Mouse (Mus musculus): ENCODE data around the gene Cdk6. TPM values are rescaled to one million over a fixed set of nuclear protein-coding genes. Genes with fewer than 3 reads are reported as not detected.

Cdk6 gene
- polyA plus RNA-seq, 1 experiment from 2014 or later: 32.5 TPM

DNA sequence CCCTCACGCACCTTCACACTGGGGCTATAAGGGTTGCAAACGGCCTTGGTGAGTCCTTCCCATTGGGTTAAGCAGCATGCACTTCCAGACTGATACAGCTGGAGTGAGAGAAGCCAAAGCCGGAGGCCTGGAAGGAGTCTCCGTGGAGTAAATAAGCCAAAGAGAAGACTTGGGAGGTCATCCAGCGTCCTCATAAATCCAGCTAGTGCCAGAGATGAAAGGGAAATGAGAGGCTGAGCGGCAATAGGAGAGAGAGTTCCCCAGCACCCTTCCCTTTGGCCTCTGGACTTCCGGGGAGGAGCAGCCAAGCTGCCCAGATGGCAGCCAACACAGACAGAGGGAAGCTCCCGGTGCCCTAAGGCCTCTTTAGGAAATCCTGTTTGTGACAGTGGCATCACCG lies 149.8 kb downstream of the Cdk6 start:
- no peaks in the 10 kb centered on the region; the same call in 1 of the 2 replicates for H3K36me3 ChIP-seq
- H3K4me2 ChIP-seq: no peak overlapping the region
- no peak for ATAC-seq (ENCODE audit: insufficient number of reproducible peaks, insufficient read depth, low FRiP score, low TSS enrichment, low read depth)
- no peak overlapping the region for H3K4me3 ChIP-seq (replicated peaks)
- 0 out of 2 replicates have a peak, but pooled peaks cover 5% of the 10 kb centered on the region for H3K9me3 ChIP-seq
- H3K9ac ChIP-seq (replicated peaks): no peak overlapping the region
- peaks cover 23% of the 10 kb centered on the region for H3K4me1 ChIP-seq (replicated peaks)
- H3K27me3 ChIP-seq: no peaks in the 10 kb centered on the region
- 26% methylated on average over 9 of the region's 9 CpGs for WGBS
- H3K27ac ChIP-seq: no peak overlapping the region

GRCm38 (mm10) chr5:3491883-3492282 lies 150.6 kb downstream of the Cdk6 start:
- no peak for ATAC-seq (ENCODE audit: insufficient number of reproducible peaks, insufficient read depth, low FRiP score, low TSS enrichment, low read depth)
- no peaks in the 10 kb centered on the region; the same call in 1 of the 2 replicates for H3K36me3 ChIP-seq

DNA sequence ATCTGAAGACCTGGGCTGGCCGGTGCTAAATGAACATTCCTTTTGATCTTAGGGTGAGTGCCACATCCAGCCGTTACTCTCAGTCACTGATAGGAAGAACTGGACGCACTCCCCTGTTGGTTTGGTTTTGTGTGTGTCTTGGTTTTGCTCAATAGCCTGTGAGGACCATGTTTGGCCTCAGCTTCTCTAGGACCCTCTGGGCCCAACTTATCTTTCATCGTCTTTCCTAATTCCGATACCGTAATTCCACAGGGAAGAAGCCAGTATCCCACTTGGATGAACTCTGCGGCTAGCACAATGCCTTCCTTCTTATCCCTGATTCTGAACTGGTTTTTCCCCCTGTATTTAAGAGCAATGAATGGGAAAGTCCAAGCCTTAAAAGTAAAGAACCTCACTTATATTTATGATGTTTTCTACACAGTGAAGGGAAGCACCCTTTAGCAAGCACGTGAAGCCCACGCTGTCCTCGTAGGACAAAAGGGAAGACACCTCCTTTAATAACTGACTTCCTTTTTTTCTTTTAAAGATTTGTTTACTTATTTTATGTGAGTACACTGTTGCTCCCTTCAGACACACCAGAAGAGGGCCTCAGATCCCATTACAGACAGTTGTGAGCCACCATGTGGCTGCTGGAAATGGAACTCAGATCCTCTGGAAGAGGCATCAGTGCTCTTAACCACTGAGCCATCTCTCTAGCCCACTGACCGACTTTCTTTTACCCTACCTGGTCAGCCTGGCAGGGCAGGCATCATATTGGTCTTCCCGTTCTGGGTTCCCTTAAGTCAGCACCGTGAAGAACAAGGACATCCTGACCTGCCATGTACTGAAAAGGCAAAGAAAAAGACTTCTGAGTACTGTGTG lies 151.7 kb downstream of the Cdk6 start:
- no peak for ATAC-seq (ENCODE audit: insufficient number of reproducible peaks, insufficient read depth, low FRiP score, low TSS enrichment, low read depth)
- Histone ChIP-seq H3K9ac (replicated peaks) (no peak overlapping the region), H3K36me3 (no peaks in the 10 kb centered on the region; the same call in 1 of the 2 replicates), H3K4me3 (replicated peaks) (no peak overlapping the region), H3K4me1 (replicated peaks) (peaks cover 13% of the 10 kb centered on the region; the same call in 1 of the 2 replicates), H3K9me3 (0 out of 2 replicates have a peak, but pooled peaks cover 5% of the 10 kb centered on the region), H3K27ac (no peak overlapping the region), H3K4me2 (no peak overlapping the region), H3K27me3 (no peaks in the 10 kb centered on the region)
- 86% methylated on average over 13 of the region's 13 CpGs for WGBS

More at GRCm38 (mm10) chr5:3491883-3492282, 150.6 kb downstream of the Cdk6 start:
- Histone ChIP-seq H3K9me3 (0 out of 2 replicates have a peak, but pooled peaks cover 5% of the 10 kb centered on the region), H3K27me3 (no peaks in the 10 kb centered on the region), H3K4me1 (replicated peaks) (peaks cover 18% of the 10 kb centered on the region), H3K27ac (no peak overlapping the region), H3K4me3 (replicated peaks) (no peak overlapping the region), H3K4me2 (no peak overlapping the region), H3K9ac (replicated peaks) (no peak overlapping the region)
- 40% methylated on average over 5 of the region's 5 CpGs for WGBS

DNA sequence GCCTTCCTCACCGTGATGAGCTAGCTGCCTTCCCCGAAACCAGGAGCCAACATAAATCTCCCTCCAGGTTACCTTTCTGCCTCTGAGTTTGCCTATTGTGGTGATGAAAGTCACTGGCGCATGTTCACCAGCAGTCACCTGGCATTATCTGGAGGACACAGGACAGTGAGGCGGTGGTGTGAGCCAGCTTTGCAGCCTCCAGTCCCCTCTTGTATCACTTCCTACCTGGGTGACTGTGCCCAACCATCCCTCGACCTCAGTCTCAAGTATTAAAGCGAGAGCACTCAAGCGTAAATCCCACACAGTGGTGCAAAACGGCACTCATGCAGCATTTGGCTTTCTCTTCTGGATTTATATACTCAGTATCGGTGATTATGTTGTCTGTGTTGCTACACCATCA lies 152.7 kb downstream of the Cdk6 start:
- H3K36me3 ChIP-seq: no peaks in the 10 kb centered on the region; the same call in 1 of the 2 replicates
- H3K9me3 ChIP-seq: 0 out of 2 replicates have a peak, but pooled peaks cover 5% of the 10 kb centered on the region
- 92% methylated on average over 9 of the region's 9 CpGs for WGBS
- no peak overlapping the region for H3K4me3 ChIP-seq (replicated peaks)
- no peak overlapping the region for H3K27ac ChIP-seq
- H3K9ac ChIP-seq (replicated peaks): no peak overlapping the region
- ATAC-seq (ENCODE audit: insufficient number of reproducible peaks, insufficient read depth, low FRiP score, low TSS enrichment, low read depth): no peak
- H3K27me3 ChIP-seq: no peaks in the 10 kb centered on the region
- H3K4me1 ChIP-seq (replicated peaks): peaks cover 9% of the 10 kb centered on the region; the same call in 1 of the 2 replicates
- H3K4me2 ChIP-seq: no peak overlapping the region

- WGBS: 82% methylated on average over 8 of the region's 8 CpGs
- Histone ChIP-seq H3K9me3 (0 out of 2 replicates have a peak, but pooled peaks cover under 1% of the 10 kb centered on the region), H3K4me3 (replicated peaks) (no peak overlapping the region), H3K4me2 (no peak overlapping the region), H3K27ac (no peak overlapping the region), H3K9ac (replicated peaks) (no peak overlapping the region), H3K36me3 (no peaks in the 10 kb centered on the region; the same call in 1 of the 2 replicates), H3K27me3 (no peaks in the 10 kb centered on the region), H3K4me1 (replicated peaks) (peaks cover 9% of the 10 kb centered on the region; the same call in 1 of the 2 replicates)
- ATAC-seq (ENCODE audit: insufficient number of reproducible peaks, insufficient read depth, low FRiP score, low TSS enrichment, low read depth): no peak
These were observed 153.3 kb downstream of the Cdk6 start for GRCm38 (mm10) chr5:3494452-3495187.

DNA sequence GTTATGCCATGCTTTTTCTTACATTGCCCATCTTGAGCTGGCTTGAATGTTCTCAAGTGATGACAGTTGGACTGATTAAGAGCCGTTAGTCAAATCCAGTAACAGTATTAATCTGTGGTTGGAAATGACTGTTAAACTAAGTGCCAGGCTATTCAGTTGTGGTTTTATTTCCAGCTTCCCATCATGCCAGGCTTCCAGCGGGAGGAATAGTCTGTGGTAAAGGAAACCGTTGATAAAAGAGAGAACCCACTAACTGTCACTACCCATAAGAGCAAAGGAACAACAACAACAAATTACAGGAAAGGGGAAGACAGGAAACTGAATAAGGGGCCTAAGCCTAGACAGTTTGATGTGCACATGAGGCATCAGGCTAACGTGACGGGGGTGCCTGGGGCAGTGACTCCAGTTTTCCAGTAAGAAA lies 156.2 kb downstream of the Cdk6 start:
- Histone ChIP-seq H3K36me3 (no peaks in the 10 kb centered on the region; the same call in 1 of the 2 replicates), H3K9ac (replicated peaks) (no peak overlapping the region), H3K4me2 (no peak overlapping the region), H3K4me3 (replicated peaks) (no peak overlapping the region), H3K27me3 (no peaks in the 10 kb centered on the region), H3K27ac (no peak overlapping the region), H3K4me1 (replicated peaks) (peaks cover 14% of the 10 kb centered on the region), H3K9me3 (no peaks in the 10 kb centered on the region)
- ATAC-seq (ENCODE audit: insufficient number of reproducible peaks, insufficient read depth, low FRiP score, low TSS enrichment, low read depth): no peak
- 78% methylated on average over 5 of the region's 5 CpGs for WGBS

DNA sequence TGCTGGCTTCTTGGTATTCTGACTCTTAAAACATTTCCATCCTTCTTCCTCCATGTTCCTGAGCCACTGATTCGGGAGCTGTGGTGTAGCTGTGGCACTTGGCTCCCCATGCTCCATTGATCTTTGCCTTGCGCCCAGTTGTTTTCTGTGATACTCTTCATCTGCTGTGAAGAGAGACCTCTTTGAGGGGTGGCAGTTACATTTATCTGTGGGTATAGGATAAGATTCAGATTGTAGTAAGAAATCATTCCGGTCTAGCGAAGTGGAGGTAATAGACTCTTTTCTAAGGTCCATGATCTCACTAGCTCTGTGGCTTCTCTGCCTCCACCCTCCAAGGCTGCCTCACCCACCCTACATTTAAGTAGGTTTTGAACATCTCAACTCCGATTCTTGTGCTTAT lies 159.0 kb downstream of the Cdk6 start:
- 86% methylated on average over 5 of the region's 5 CpGs for WGBS
- Histone ChIP-seq H3K9me3 (no peaks in the 10 kb centered on the region), H3K4me1 (replicated peaks) (peaks cover 32% of the 10 kb centered on the region), H3K27me3 (no peaks in the 10 kb centered on the region), H3K36me3 (no peaks in the 10 kb centered on the region), H3K4me2 (no peak overlapping the region), H3K4me3 (replicated peaks) (no peak overlapping the region), H3K9ac (replicated peaks) (no peak overlapping the region), H3K27ac (no peak overlapping the region)
- ATAC-seq (ENCODE audit: insufficient number of reproducible peaks, insufficient read depth, low FRiP score, low TSS enrichment, low read depth): no peak

GRCm38 (mm10) chr5:3500957-3501563 lies 159.8 kb downstream of the Cdk6 start:
- Histone ChIP-seq H3K9ac (replicated peaks) (no peak overlapping the region), H3K4me2 (no peak overlapping the region), H3K4me3 (replicated peaks) (no peak overlapping the region), H3K9me3 (no peaks in the 10 kb centered on the region), H3K36me3 (no peaks in the 10 kb centered on the region), H3K27me3 (no peaks in the 10 kb centered on the region), H3K27ac (no peak overlapping the region), H3K4me1 (replicated peaks) (peaks cover 32% of the 10 kb centered on the region)
- no peak for ATAC-seq (ENCODE audit: insufficient number of reproducible peaks, insufficient read depth, low FRiP score, low TSS enrichment, low read depth)
- WGBS: 45% methylated on average over 8 of the region's 8 CpGs

DNA sequence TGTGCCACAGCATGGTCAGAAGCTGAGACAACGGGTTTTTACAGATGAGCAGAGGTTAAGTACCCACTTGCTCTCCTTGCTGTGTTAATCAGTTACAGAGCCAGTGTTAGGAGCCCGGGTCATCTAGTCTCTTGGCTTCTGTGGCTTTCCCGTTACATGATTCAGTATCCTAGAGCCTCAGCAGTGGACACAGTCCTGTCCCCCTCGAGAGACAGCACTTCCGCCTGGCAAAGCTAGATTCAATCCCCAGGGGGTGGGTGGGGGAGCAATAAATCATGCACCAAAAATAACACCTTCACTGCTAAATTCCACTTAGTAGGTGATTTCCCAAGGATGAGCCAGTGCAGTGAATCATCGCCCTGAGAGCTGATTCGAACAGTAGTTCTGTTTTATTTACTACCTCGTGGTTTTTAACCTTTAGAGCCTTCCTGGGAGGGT lies 160.3 kb downstream of the Cdk6 start:
- WGBS: 9% methylated on average over 8 of the region's 8 CpGs
- no peaks in the 10 kb centered on the region for H3K9me3 ChIP-seq
- H3K27me3 ChIP-seq: no peaks in the 10 kb centered on the region
- H3K4me1 ChIP-seq (replicated peaks): peaks cover 32% of the 10 kb centered on the region
- no peak overlapping the region for H3K4me3 ChIP-seq (replicated peaks)
- H3K36me3 ChIP-seq: no peaks in the 10 kb centered on the region
- H3K4me2 ChIP-seq: no peak overlapping the region
- no peak for ATAC-seq (ENCODE audit: insufficient number of reproducible peaks, insufficient read depth, low FRiP score, low TSS enrichment, low read depth)
- no peak overlapping the region for H3K9ac ChIP-seq (replicated peaks)
- H3K27ac ChIP-seq: no peak overlapping the region

DNA sequence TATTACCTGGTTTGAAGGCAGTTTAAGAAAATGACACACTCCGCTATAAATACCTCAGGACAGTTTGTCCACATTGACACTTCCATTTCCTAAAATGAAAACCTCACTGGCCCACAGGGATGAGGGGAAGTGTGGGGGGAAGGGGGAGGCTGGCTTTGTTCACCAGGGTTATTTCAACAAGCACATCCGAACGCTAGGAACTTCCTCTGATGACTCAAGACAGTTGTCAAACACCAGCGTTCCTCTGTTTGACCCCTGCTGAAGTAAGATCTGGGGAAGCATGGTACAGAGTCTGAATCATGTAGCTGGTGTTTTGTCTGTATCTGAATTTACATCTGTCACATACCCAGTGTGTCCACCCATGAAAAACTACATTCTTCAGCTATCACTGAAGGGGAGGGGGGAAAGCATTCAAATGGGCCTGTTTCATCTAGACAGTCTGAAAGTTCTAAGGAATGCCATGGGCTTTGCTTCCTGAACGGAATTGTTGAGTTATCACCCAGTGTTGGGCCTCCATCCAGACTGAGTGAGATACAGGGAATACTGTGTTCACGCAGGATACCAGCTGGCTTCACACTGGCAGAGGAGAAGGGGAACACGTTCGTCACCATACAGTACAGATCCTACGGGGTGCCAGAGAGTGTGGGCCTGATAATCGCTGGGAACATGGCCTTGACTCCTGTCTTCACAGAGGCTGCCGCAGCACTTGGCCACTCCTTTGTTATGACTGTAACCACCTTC lies 161.5 kb downstream of the Cdk6 start:
- WGBS: 70% methylated on average over 11 of the region's 11 CpGs
- no peaks in the 10 kb centered on the region for H3K9me3 ChIP-seq
- H3K27ac ChIP-seq: no peak overlapping the region
- no peak overlapping the region for H3K4me2 ChIP-seq
- no peak overlapping the region for H3K9ac ChIP-seq (replicated peaks)
- no peaks in the 10 kb centered on the region for H3K27me3 ChIP-seq
- ATAC-seq (ENCODE audit: insufficient number of reproducible peaks, insufficient read depth, low FRiP score, low TSS enrichment, low read depth): no peak
- H3K4me3 ChIP-seq (replicated peaks): no peak overlapping the region
- H3K36me3 ChIP-seq: no peaks in the 10 kb centered on the region
- H3K4me1 ChIP-seq (replicated peaks): peaks cover 32% of the 10 kb centered on the region
